Mouse (Mus musculus): ENCODE results near the gene Usf1. TPM values are rescaled to one million over a fixed set of nuclear protein-coding genes. Genes with fewer than 3 reads are reported as not detected.

Gene Usf1
- polyA plus RNA-seq, 1 experiment from 2014 or later: 152 TPM

GRCm38 (mm10) chr1:171452923-171453322 lies 41.8 kb downstream of the Usf1 start:
- Histone ChIP-seq H3K4me3 (ENCODE audit: low read depth, low read length) (no peak overlapping the region), H3K4me1 (ENCODE audit: control insufficient read depth, insufficient read depth, low read length) (no peaks in the 10 kb centered on the region), H3K9me3 (ENCODE audit: control insufficient read depth, low read length) (no peaks in the 10 kb centered on the region), H3K9ac (ENCODE audit: low read length) (no peak overlapping the region), H3K27ac (ENCODE audit: low read depth, low read length) (no peak overlapping the region), H3K36me3 (ENCODE audit: control insufficient read depth, insufficient read depth, low read length) (no peaks in the 10 kb centered on the region), H3K27me3 (ENCODE audit: control insufficient read depth, insufficient read depth, low read length) (no peaks in the 10 kb centered on the region), H3K4me2 (no peak overlapping the region)
- 87% methylated on average over 5 of the region's 5 CpGs for WGBS
- DNase-seq (ENCODE audit: low spot score, missing footprints): no peak
- no peak for ATAC-seq (ENCODE audit: low FRiP score)

GRCm38 (mm10) chr1:171454926-171455325 lies 43.8 kb downstream of the Usf1 start:
- Histone ChIP-seq H3K27me3 (ENCODE audit: control insufficient read depth, insufficient read depth, low read length) (no peaks in the 10 kb centered on the region), H3K4me1 (ENCODE audit: control insufficient read depth, insufficient read depth, low read length) (no peaks in the 10 kb centered on the region; the same call in 1 of the 2 replicates), H3K4me2 (no peak overlapping the region), H3K36me3 (ENCODE audit: control insufficient read depth, insufficient read depth, low read length) (no peaks in the 10 kb centered on the region), H3K9ac (ENCODE audit: low read length) (no peak overlapping the region), H3K4me3 (ENCODE audit: low read depth, low read length) (no peak overlapping the region), H3K9me3 (ENCODE audit: control insufficient read depth, low read length) (no peaks in the 10 kb centered on the region), H3K27ac (ENCODE audit: low read depth, low read length) (no peak overlapping the region)
- 87% methylated on average over 6 of the region's 6 CpGs for WGBS
- ATAC-seq (ENCODE audit: low FRiP score): no peak
- DNase-seq (ENCODE audit: low spot score, missing footprints): no peak

- ATAC-seq (ENCODE audit: low FRiP score): no peak
- Histone ChIP-seq H3K27ac (ENCODE audit: low read depth, low read length) (no peak overlapping the region), H3K9ac (ENCODE audit: low read length) (no peak overlapping the region), H3K4me2 (no peak overlapping the region), H3K36me3 (ENCODE audit: control insufficient read depth, insufficient read depth, low read length) (no peaks in the 10 kb centered on the region), H3K4me3 (ENCODE audit: low read depth, low read length) (no peak overlapping the region), H3K4me1 (ENCODE audit: control insufficient read depth, insufficient read depth, low read length) (no peaks in the 10 kb centered on the region; the same call in 1 of the 2 replicates), H3K27me3 (ENCODE audit: control insufficient read depth, insufficient read depth, low read length) (no peaks in the 10 kb centered on the region), H3K9me3 (ENCODE audit: control insufficient read depth, low read length) (no peaks in the 10 kb centered on the region)
- WGBS: 89% methylated on average over 1 of the region's 1 CpGs
- DNase-seq (ENCODE audit: low spot score, missing footprints): no peak
Measured at GRCm38 (mm10) chr1:171457568-171457967, 46.5 kb downstream of the Usf1 start.

- Histone ChIP-seq H3K4me3 (ENCODE audit: low read depth, low read length) (no peak overlapping the region), H3K27ac (ENCODE audit: low read depth, low read length) (no peak overlapping the region), H3K36me3 (ENCODE audit: control insufficient read depth, insufficient read depth, low read length) (no peaks in the 10 kb centered on the region), H3K4me1 (ENCODE audit: control insufficient read depth, insufficient read depth, low read length) (no peaks in the 10 kb centered on the region; the same call in 1 of the 2 replicates), H3K27me3 (ENCODE audit: control insufficient read depth, insufficient read depth, low read length) (no peaks in the 10 kb centered on the region), H3K9ac (ENCODE audit: low read length) (no peak overlapping the region), H3K9me3 (ENCODE audit: control insufficient read depth, low read length) (no peaks in the 10 kb centered on the region), H3K4me2 (no peak overlapping the region)
- WGBS: 63% methylated on average over 5 of the region's 5 CpGs
- no peak for DNase-seq (ENCODE audit: low spot score, missing footprints)
- ATAC-seq (ENCODE audit: low FRiP score): no peak
Measured at GRCm38 (mm10) chr1:171459791-171460190, 48.7 kb downstream of the Usf1 start.

GRCm38 (mm10) chr1:171460551-171461503 lies 49.7 kb downstream of the Usf1 start:
- no peak overlapping the region for H3K27ac ChIP-seq (ENCODE audit: low read depth, low read length)
- no peak overlapping the region for H3K4me2 ChIP-seq
- no peak overlapping the region for H3K4me3 ChIP-seq (ENCODE audit: low read depth, low read length)
- 92% methylated on average over 21 of the region's 22 CpGs for WGBS
- H3K9ac ChIP-seq (ENCODE audit: low read length): no peak overlapping the region
- no peaks in the 10 kb centered on the region for H3K9me3 ChIP-seq (ENCODE audit: control insufficient read depth, low read length)
- no peaks in the 10 kb centered on the region; the same call in 1 of the 2 replicates for H3K4me1 ChIP-seq (ENCODE audit: control insufficient read depth, insufficient read depth, low read length)
- H3K36me3 ChIP-seq (ENCODE audit: control insufficient read depth, insufficient read depth, low read length): no peaks in the 10 kb centered on the region
- no peak for DNase-seq (ENCODE audit: low spot score, missing footprints)
- ATAC-seq (ENCODE audit: low FRiP score): no peak
- H3K27me3 ChIP-seq (ENCODE audit: control insufficient read depth, insufficient read depth, low read length): no peaks in the 10 kb centered on the region

- H3K9ac ChIP-seq (ENCODE audit: low read length): no peak overlapping the region
- H3K4me1 ChIP-seq (ENCODE audit: control insufficient read depth, insufficient read depth, low read length): no peaks in the 10 kb centered on the region; the same call in 1 of the 2 replicates
- no peak overlapping the region for H3K27ac ChIP-seq (ENCODE audit: low read depth, low read length)
- no peaks in the 10 kb centered on the region for H3K36me3 ChIP-seq (ENCODE audit: control insufficient read depth, insufficient read depth, low read length)
- ATAC-seq (ENCODE audit: low FRiP score) (no peak), DNase-seq (ENCODE audit: low spot score, missing footprints) (no peak)
- 82% methylated on average over 3 of the region's 3 CpGs for WGBS
- no peak overlapping the region for H3K4me3 ChIP-seq (ENCODE audit: low read depth, low read length)
- H3K4me2 ChIP-seq: no peak overlapping the region
- H3K9me3 ChIP-seq (ENCODE audit: control insufficient read depth, low read length): no peaks in the 10 kb centered on the region
- H3K27me3 ChIP-seq (ENCODE audit: control insufficient read depth, insufficient read depth, low read length): no peaks in the 10 kb centered on the region
Measured at GRCm38 (mm10) chr1:171463133-171463532, 52.0 kb downstream of the Usf1 start.

- Histone ChIP-seq H3K4me2 (no peak overlapping the region), H3K36me3 (ENCODE audit: control insufficient read depth, insufficient read depth, low read length) (no peaks in the 10 kb centered on the region), H3K4me3 (ENCODE audit: low read depth, low read length) (no peak overlapping the region), H3K9ac (ENCODE audit: low read length) (no peak overlapping the region), H3K9me3 (ENCODE audit: control insufficient read depth, low read length) (no peaks in the 10 kb centered on the region), H3K27me3 (ENCODE audit: control insufficient read depth, insufficient read depth, low read length) (no peaks in the 10 kb centered on the region), H3K27ac (ENCODE audit: low read depth, low read length) (no peak overlapping the region), H3K4me1 (ENCODE audit: control insufficient read depth, insufficient read depth, low read length) (no peaks in the 10 kb centered on the region)
- ATAC-seq (ENCODE audit: low FRiP score): no peak
- no peak for DNase-seq (ENCODE audit: low spot score, missing footprints)
- 93% methylated on average over 5 of the region's 5 CpGs for WGBS
Measured at GRCm38 (mm10) chr1:171465749-171466412, 54.8 kb downstream of the Usf1 start.

- Histone ChIP-seq H3K4me3 (ENCODE audit: low read depth, low read length) (no peak overlapping the region), H3K9me3 (ENCODE audit: control insufficient read depth, low read length) (no peaks in the 10 kb centered on the region), H3K36me3 (ENCODE audit: control insufficient read depth, insufficient read depth, low read length) (no peaks in the 10 kb centered on the region), H3K9ac (ENCODE audit: low read length) (no peak overlapping the region), H3K27ac (ENCODE audit: low read depth, low read length) (no peak overlapping the region), H3K4me2 (no peak overlapping the region), H3K4me1 (ENCODE audit: control insufficient read depth, insufficient read depth, low read length) (no peaks in the 10 kb centered on the region), H3K27me3 (ENCODE audit: control insufficient read depth, insufficient read depth, low read length) (no peaks in the 10 kb centered on the region)
- WGBS: 89% methylated on average over 4 of the region's 4 CpGs
- DNase-seq (ENCODE audit: low spot score, missing footprints): no peak
- ATAC-seq (ENCODE audit: low FRiP score): no peak
Measured at GRCm38 (mm10) chr1:171466565-171466964, 55.5 kb downstream of the Usf1 start.

Data from midbrain, embryonic 11.5 days (tissue).